Mouse (Mus musculus) lung, postnatal 0 days (tissue): ENCODE data around the gene Slc36a3.

Experiments
- CTCF ChIP-seq: IDR thresholded peaks from 2 replicates; pipeline ENCODE4 v1.5.1; 2016; ENCODE audit warnings: antibody characterized with exemption, mild to moderate bottlenecking
- EP300 ChIP-seq: IDR thresholded peaks from 2 replicates; pipeline ENCODE4 v1.6.1; 2016; ENCODE audit warnings: antibody characterized with exemption, mild to moderate bottlenecking, control low read depth

GRCm38 (mm10) chr11:55121430-55121829 is 30.1 kb downstream of the Slc36a3 start:
- TF ChIP-seq CTCF (no peak), EP300 (no peak)
